Mouse (Mus musculus) forebrain, embryonic 12.5 days (tissue): ENCODE measurements around the gene Cdk19. TPM values are rescaled to one million over a fixed set of nuclear protein-coding genes. Genes with fewer than 3 reads are reported as not detected.
"Not testable (repeated sequence)": the region's sequence is repeated elsewhere in the genome, so short reads cannot be mapped to it uniquely, and the experiment has no call there.

Experiments
- ATAC-seq: fragments of 200-750 bp; cut with Nextera tagmentation; 2 replicates; pipeline ENCODE4 v1.8.0; 2017; ENCODE audit warnings: moderate TSS enrichment; ENCODE audit not compliant: low FRiP score
- H3K27ac ChIP-seq: fragments of 300-500 bp; sonication (generic); 2 replicates; pipeline ENCODE4 v1.5.1; 2016; ENCODE audit warnings: mild to moderate bottlenecking
- H3K27me3 ChIP-seq: fragments of 300-500 bp; sonication (generic); 2 replicates; pipeline ENCODE4 v1.6.1; 2016; ENCODE audit warnings: mild to moderate bottlenecking
- H3K36me3 ChIP-seq: fragments of 300-500 bp; sonication (generic); replicated peaks from 2 replicates; pipeline ENCODE4 v1.6.1; 2016; ENCODE audit warnings: mild to moderate bottlenecking
- H3K4me1 ChIP-seq: fragments of 300-500 bp; sonication (generic); 2 replicates; pipeline ENCODE4 v1.6.1; 2016
- H3K4me2 ChIP-seq: fragments of 300-500 bp; sonication (generic); 2 replicates; pipeline ENCODE4 v1.6.1; 2016; ENCODE audit warnings: mild to moderate bottlenecking, moderate library complexity
- H3K4me3 ChIP-seq: fragments of 300-500 bp; sonication (generic); replicated peaks from 2 replicates; pipeline ENCODE4 v1.5.1; 2016; ENCODE audit warnings: mild to moderate bottlenecking
- H3K9ac ChIP-seq: fragments of 300-500 bp; sonication (generic); 2 replicates; pipeline ENCODE4 v1.6.1; 2016; ENCODE audit warnings: mild to moderate bottlenecking
- H3K9me3 ChIP-seq: fragments of 300-500 bp; sonication (generic); 2 replicates; pipeline ENCODE4 v1.6.1; 2016
- WGBS: fragments of 180-500 bp; shearing (Covaris S2); methylation state at CpG from one replicate; pipeline ENCODE4 v1.1.7; 2016; 5-methylcytosine and 5-hydroxymethylcytosine counted together
- polyA plus RNA-seq: library from polyadenylated mRNA; unstranded; fragments of >200 nt; fragmentation: Nextera tagmentation; extraction: Ambion mirVana; gene quantifications from 2 replicates; pipeline ENCODE4 v1.2.1, GENCODE M21; 2016

Cdk19 gene
- polyA plus RNA-seq, 1 experiment from 2014 or later, result 12.5 TPM

DNA sequence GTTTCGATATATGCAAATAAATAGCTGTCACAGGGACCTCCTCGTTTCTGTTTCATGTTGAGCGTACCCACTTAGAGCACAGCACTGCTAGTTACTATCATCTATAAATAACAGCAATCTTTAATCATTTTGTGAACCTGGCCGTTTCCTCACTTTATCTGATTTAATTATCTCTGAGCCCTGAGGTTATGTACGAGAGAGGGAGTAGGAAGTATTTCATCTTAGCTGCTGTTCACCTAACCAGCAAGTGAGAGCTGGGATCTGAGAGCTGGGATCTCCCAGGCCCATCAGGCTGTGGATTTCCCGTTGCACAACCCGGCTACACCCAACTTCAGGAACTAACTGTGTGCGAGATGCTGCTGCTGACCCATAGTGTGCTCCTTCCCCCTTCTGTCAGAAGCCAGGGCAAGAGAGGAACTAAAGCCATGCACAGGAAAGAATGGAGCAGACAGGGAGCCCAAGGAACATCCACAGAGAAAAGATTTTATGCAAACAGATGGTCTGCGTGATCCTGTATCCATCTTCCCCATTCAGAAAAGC is 186.3 kb downstream of the Cdk19 start:
- no peak overlapping the region for H3K4me2 ChIP-seq
- H3K36me3 ChIP-seq, result no peaks in the 10 kb centered on the region
- H3K4me1 ChIP-seq, result peaks cover 23% of the 10 kb centered on the region
- ATAC-seq, result no peak
- no peak overlapping the region for H3K4me3 ChIP-seq
- WGBS, result 78% methylated on average over 9 of the region's 9 CpGs
- no peaks in the 10 kb centered on the region for H3K9me3 ChIP-seq
- no peak overlapping the region for H3K9ac ChIP-seq
- peaks cover 10% of the 10 kb centered on the region; the same call in 1 of the 2 replicates for H3K27me3 ChIP-seq
- no peak overlapping the region for H3K27ac ChIP-seq

DNA sequence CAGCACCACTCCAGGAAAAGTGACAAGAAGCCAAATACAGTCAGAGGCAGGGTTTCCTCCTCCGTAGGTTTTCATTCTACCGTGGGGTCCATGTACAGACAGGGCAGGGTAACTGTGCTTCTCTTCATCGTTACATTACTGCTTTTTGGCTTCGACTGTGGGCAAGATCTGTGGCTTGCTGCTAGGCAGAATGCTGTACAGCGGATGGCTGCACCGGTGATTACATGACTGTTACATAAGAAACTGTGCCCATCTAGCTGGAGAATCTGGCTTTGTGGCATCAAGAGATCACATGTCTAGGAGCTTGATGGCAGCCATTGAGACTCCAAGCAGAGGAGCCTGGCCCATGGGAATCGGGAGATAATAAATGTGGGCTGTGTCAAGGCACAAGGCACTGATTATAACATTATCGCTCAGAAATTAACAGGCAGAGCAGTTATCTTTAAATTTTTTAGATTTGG is 187.0 kb downstream of the Cdk19 start:
- Histone ChIP-seq H3K4me2 (no peak overlapping the region), H3K36me3 (no peaks in the 10 kb centered on the region), H3K9ac (no peak overlapping the region), H3K4me3 (no peak overlapping the region), H3K9me3 (no peaks in the 10 kb centered on the region), H3K4me1 (peaks cover 16% of the 10 kb centered on the region), H3K27me3 (peaks cover 10% of the 10 kb centered on the region; the same call in 1 of the 2 replicates), H3K27ac (no peak overlapping the region)
- 86% methylated on average over 8 of the region's 8 CpGs for WGBS
- ATAC-seq, result no peak

DNA sequence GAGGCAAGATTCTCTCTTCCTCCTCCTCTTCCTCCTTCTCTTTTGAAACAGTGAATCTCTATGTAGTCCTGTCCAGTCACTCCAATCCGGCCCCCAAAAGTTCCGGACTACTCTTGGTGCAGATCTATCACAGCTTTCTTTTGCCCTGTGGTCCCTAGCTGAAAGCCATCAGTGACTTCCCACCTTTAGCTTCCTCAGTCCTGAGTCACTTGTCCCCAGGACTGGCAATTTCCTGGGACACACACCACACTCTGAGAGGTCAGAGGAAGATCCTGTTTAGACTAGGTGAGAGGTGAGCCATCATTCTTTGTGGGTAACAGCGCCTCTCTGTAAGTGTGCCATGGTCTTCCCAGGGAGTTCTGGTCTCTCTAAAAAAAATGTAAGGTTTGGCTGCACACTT is 187.6 kb downstream of the Cdk19 start:
- Histone ChIP-seq H3K4me1 (peaks cover 10% of the 10 kb centered on the region), H3K4me2 (no peak overlapping the region), H3K4me3 (no peak overlapping the region), H3K27me3 (peaks cover 10% of the 10 kb centered on the region; the same call in 1 of the 2 replicates), H3K9me3 (no peaks in the 10 kb centered on the region), H3K36me3 (no peaks in the 10 kb centered on the region), H3K27ac (no peak overlapping the region), H3K9ac (no peak overlapping the region)
- no peak for ATAC-seq
- WGBS, result 92% methylated on average over 3 of the region's 3 CpGs

DNA sequence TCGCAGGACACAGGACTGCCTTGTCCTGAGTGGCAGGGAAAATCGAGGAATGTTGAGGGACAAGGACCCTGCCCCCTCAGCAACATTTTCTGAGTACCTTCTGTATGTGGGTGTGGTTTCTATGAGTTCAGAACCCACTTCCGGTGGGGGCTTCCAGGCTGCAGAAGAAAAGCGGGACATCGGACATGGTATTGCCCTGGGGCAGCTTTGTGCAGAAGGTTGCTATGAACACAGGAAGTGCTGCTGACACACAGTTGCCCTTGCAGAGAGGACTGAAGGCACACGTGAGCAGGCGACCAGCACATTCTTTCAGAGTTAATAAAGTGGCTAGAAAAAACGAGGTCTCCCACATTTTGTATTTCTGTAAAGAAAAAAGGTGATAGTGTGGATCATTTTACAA is 188.2 kb downstream of the Cdk19 start:
- H3K9ac ChIP-seq, result no peak overlapping the region
- H3K27me3 ChIP-seq, result peaks cover 10% of the 10 kb centered on the region; the same call in 1 of the 2 replicates
- ATAC-seq, result no peak
- H3K4me2 ChIP-seq, result no peak overlapping the region
- no peaks in the 10 kb centered on the region for H3K9me3 ChIP-seq
- no peak overlapping the region for H3K4me3 ChIP-seq
- WGBS, result 63% methylated on average over 8 of the region's 8 CpGs
- peaks cover 6% of the 10 kb centered on the region; the same call in 1 of the 2 replicates for H3K4me1 ChIP-seq
- H3K36me3 ChIP-seq, result no peaks in the 10 kb centered on the region
- no peak overlapping the region for H3K27ac ChIP-seq

DNA sequence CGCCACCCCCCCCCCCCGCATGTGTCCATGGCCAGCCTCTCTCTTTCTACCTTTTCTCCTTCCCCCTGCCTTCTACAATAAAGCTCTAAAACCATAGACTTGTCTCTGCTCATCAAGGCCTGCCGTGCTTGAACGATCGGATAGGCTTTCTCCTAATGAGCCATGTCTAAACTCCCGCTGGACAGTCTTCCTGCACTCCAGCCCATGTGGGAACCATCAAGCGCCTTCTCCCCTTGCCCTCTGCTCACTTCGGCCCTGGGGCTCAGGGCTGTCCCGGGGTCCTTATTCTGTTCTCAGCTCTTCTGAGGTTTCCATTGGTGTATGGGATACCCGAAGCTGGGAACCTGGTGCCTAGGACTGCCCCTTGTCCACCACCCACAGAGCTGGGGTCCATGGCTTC is 189.3 kb downstream of the Cdk19 start:
- no peak for ATAC-seq
- H3K4me3 ChIP-seq, result no peak overlapping the region
- no peak overlapping the region for H3K27ac ChIP-seq
- no peaks in the 10 kb centered on the region for H3K36me3 ChIP-seq
- H3K4me1 ChIP-seq, result peaks cover 2% of the 10 kb centered on the region; the same call in 1 of the 2 replicates
- H3K4me2 ChIP-seq, result no peak overlapping the region
- 51% methylated on average over 8 of the region's 10 CpGs for WGBS
- H3K9ac ChIP-seq, result no peak overlapping the region
- no peaks in the 10 kb centered on the region for H3K9me3 ChIP-seq
- peaks cover 10% of the 10 kb centered on the region; the same call in 1 of the 2 replicates for H3K27me3 ChIP-seq

DNA sequence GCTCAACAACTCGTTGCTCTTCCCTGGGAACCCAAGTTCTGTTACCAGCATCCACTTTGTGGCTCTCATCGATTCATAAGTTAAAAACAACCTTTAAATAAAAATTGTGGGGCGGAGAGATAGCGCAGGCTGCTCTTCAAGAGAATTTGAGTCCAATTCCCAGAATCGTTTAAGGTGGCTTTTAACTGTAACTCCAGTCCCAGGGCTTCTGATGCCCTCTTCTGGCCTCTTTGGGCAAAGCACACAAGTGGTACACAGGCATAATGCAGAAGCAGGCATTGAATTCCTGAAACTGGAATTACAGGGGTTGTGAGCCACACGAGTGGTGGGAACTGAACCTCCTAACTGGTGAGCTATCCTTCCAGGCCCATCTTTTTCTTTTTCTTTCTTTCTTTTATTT is 190.3 kb downstream of the Cdk19 start:
- H3K4me3 ChIP-seq, result no peak overlapping the region
- ATAC-seq, result no peak
- peaks cover 10% of the 10 kb centered on the region; the same call in 1 of the 2 replicates for H3K27me3 ChIP-seq
- H3K27ac ChIP-seq, result no peak overlapping the region
- H3K4me1 ChIP-seq, result no peaks in the 10 kb centered on the region
- H3K9ac ChIP-seq, result no peak overlapping the region
- H3K9me3 ChIP-seq, result no peaks in the 10 kb centered on the region
- no peak overlapping the region for H3K4me2 ChIP-seq
- H3K36me3 ChIP-seq, result no peaks in the 10 kb centered on the region
- WGBS, result 60% methylated on average over 6 of the region's 6 CpGs

DNA sequence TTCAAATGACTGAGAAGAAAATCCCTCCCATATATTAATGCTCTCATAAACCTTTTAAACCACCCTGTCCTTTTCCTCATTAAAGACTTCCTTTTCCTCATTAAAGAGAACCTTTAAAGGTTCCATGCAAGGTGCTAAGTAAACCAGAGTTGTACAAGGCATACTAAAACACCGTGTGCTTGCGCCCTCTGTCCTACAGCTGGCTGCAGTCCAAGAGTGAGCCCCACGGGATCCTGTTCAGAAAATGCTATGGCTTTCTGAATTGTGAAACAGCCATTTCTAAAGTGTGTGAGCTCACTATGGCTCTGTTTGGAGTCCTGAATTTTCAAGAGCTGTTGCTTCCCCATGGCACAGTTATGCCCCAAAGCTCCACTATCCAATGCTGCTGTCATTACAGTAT is 191.3 kb downstream of the Cdk19 start:
- no peak overlapping the region for H3K4me2 ChIP-seq
- no peaks in the 10 kb centered on the region for H3K9me3 ChIP-seq
- WGBS, result 75% methylated on average over 3 of the region's 3 CpGs
- ATAC-seq, result no peak
- H3K4me3 ChIP-seq, result no peak overlapping the region
- H3K27me3 ChIP-seq, result peaks cover 10% of the 10 kb centered on the region; the same call in 1 of the 2 replicates
- H3K36me3 ChIP-seq, result no peaks in the 10 kb centered on the region
- no peak overlapping the region for H3K9ac ChIP-seq
- H3K27ac ChIP-seq, result no peak overlapping the region
- no peaks in the 10 kb centered on the region for H3K4me1 ChIP-seq

DNA sequence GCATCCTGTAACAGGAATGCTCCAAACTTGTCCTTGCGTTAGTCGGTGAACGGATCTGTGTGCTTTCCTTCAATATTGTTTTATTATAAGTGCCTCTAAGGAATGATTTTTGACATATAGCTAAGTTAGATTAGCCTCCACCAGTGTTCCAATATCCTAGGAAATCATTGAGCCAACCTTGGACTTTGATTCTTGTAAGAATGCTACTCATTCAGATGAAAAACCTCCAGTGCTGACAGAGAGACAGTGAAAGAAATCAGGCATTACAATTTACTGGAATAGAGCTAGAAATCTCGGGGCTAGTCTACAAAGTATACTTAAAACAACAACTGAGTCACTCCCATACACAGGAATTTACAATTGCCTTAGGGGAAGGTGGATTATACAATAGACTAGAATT is 193.2 kb downstream of the Cdk19 start:
- not testable (repeated sequence) for H3K9ac ChIP-seq, H3K27me3 ChIP-seq, H3K4me3 ChIP-seq, H3K4me1 ChIP-seq, H3K27ac ChIP-seq, ATAC-seq, H3K9me3 ChIP-seq, H3K36me3 ChIP-seq, H3K4me2 ChIP-seq
- WGBS, result 91% methylated on average over 4 of the region's 4 CpGs

Other genes starting within 250 kb of the Cdk19 start
- gene Slc16a10, start 197.3 kb upstream of the Cdk19 start, polyA plus RNA-seq, result 5.4 and 8.7 TPM in 2 replicates
- 70.2 and 72.9 TPM in 2 replicates for gene Rpf2, start 92.5 kb upstream of the Cdk19 start, polyA plus RNA-seq
- 131 and 135 TPM in 2 replicates for gene Gtf3c6, start 81.5 kb upstream of the Cdk19 start, polyA plus RNA-seq
- gene Amd1, start 37.4 kb upstream of the Cdk19 start, polyA plus RNA-seq, result 71.3 and 73.4 TPM in 2 replicates
- not detected in 2 replicates for gene Slc22a16, start 230.8 kb downstream of the Cdk19 start, polyA plus RNA-seq